Mouse (Mus musculus): Measurements from ENCODE around the gene Lrcol1. TPM values are rescaled to one million over a fixed set of nuclear protein-coding genes. Genes with fewer than 3 reads are reported as not detected.

The Lrcol1 gene
- polyA plus RNA-seq, 1 experiment = not detected

GRCm38 (mm10) chr5:110385263-110385662, 40.7 kb downstream of the Lrcol1 start:
- TF ChIP-seq CTCF (IDR thresholded peaks at IDR 0.05; ENCODE audit: extremely low read depth, insufficient read length, insufficient replicate concordance, low read depth, low read length) (no peak), POLR2A (IDR thresholded peaks at IDR 0.05; ENCODE audit: low read depth, low read length) (no peak)
- Histone ChIP-seq H3K4me3 (ENCODE audit: low read depth, low read length) (no peak overlapping the region), H3K27ac (ENCODE audit: insufficient read depth, low read depth, low read length) (no peak overlapping the region), H3K27me3 (ENCODE audit: control insufficient read depth, insufficient read depth, low read length) (no peaks in the 10 kb centered on the region), H3K4me1 (ENCODE audit: control insufficient read depth, insufficient read depth, insufficient read length, low read length) (peaks cover 6% of the 10 kb centered on the region; the same call in 1 of the 2 replicates), H3K36me3 (ENCODE audit: control insufficient read depth, insufficient read depth, low read length) (no peaks in the 10 kb centered on the region)
- WGBS = 89% methylated on average over 4 of the region's 4 CpGs

- Histone ChIP-seq H3K4me1 (ENCODE audit: control insufficient read depth, insufficient read depth, insufficient read length, low read length) (peaks cover 6% of the 10 kb centered on the region; the same call in 1 of the 2 replicates), H3K4me3 (ENCODE audit: low read depth, low read length) (peak overlapping the region; percentile 86), H3K27me3 (ENCODE audit: control insufficient read depth, insufficient read depth, low read length) (no peaks in the 10 kb centered on the region), H3K27ac (ENCODE audit: insufficient read depth, low read depth, low read length) (no peak overlapping the region), H3K36me3 (ENCODE audit: control insufficient read depth, insufficient read depth, low read length) (no peaks in the 10 kb centered on the region)
- TF ChIP-seq CTCF (IDR thresholded peaks at IDR 0.05; ENCODE audit: extremely low read depth, insufficient read length, insufficient replicate concordance, low read depth, low read length) (no peak), POLR2A (IDR thresholded peaks at IDR 0.05; ENCODE audit: low read depth, low read length) (no peak)
- WGBS = 3% methylated on average over 90 of the region's 90 CpGs
Observed at GRCm38 (mm10) chr5:110386371-110387330, 42.1 kb downstream of the Lrcol1 start.

- Histone ChIP-seq H3K27me3 (ENCODE audit: control insufficient read depth, insufficient read depth, low read length) (no peaks in the 10 kb centered on the region), H3K27ac (ENCODE audit: insufficient read depth, low read depth, low read length) (no peak overlapping the region), H3K36me3 (ENCODE audit: control insufficient read depth, insufficient read depth, low read length) (no peaks in the 10 kb centered on the region), H3K4me3 (ENCODE audit: low read depth, low read length) (peak overlapping the region; percentile 86), H3K4me1 (ENCODE audit: control insufficient read depth, insufficient read depth, insufficient read length, low read length) (peaks cover 6% of the 10 kb centered on the region; the same call in 1 of the 2 replicates)
- TF ChIP-seq POLR2A (IDR thresholded peaks at IDR 0.05; ENCODE audit: low read depth, low read length) (no peak), CTCF (IDR thresholded peaks at IDR 0.05; ENCODE audit: extremely low read depth, insufficient read length, insufficient replicate concordance, low read depth, low read length) (no peak)
- WGBS = 40% methylated on average over 8 of the region's 8 CpGs
Observed at GRCm38 (mm10) chr5:110387332-110387731, 42.8 kb downstream of the Lrcol1 start.

- 62% methylated on average over 4 of the region's 4 CpGs for WGBS
- Histone ChIP-seq H3K4me1 (ENCODE audit: control insufficient read depth, insufficient read depth, insufficient read length, low read length) (peaks cover 6% of the 10 kb centered on the region; the same call in 1 of the 2 replicates), H3K4me3 (ENCODE audit: low read depth, low read length) (no peak overlapping the region), H3K27me3 (ENCODE audit: control insufficient read depth, insufficient read depth, low read length) (no peaks in the 10 kb centered on the region), H3K27ac (ENCODE audit: insufficient read depth, low read depth, low read length) (no peak overlapping the region), H3K36me3 (ENCODE audit: control insufficient read depth, insufficient read depth, low read length) (peaks cover 8% of the 10 kb centered on the region; the same call in 1 of the 2 replicates)
- TF ChIP-seq POLR2A (IDR thresholded peaks at IDR 0.05; ENCODE audit: low read depth, low read length) (no peak), CTCF (IDR thresholded peaks at IDR 0.05; ENCODE audit: extremely low read depth, insufficient read length, insufficient replicate concordance, low read depth, low read length) (no peak)
Observed at GRCm38 (mm10) chr5:110390631-110391030, 46.1 kb downstream of the Lrcol1 start.

GRCm38 (mm10) chr5:110392727-110393126, 48.2 kb downstream of the Lrcol1 start:
- H3K36me3 ChIP-seq (ENCODE audit: control insufficient read depth, insufficient read depth, low read length) = peaks cover 8% of the 10 kb centered on the region; the same call in 1 of the 2 replicates
- WGBS = 89% methylated on average over 5 of the region's 5 CpGs
- H3K4me1 ChIP-seq (ENCODE audit: control insufficient read depth, insufficient read depth, insufficient read length, low read length) = no peaks in the 10 kb centered on the region
- no peaks in the 10 kb centered on the region for H3K27me3 ChIP-seq (ENCODE audit: control insufficient read depth, insufficient read depth, low read length)
- H3K4me3 ChIP-seq (ENCODE audit: low read depth, low read length) = no peak overlapping the region
- TF ChIP-seq CTCF (IDR thresholded peaks at IDR 0.05; ENCODE audit: extremely low read depth, insufficient read length, insufficient replicate concordance, low read depth, low read length) (no peak), POLR2A (IDR thresholded peaks at IDR 0.05; ENCODE audit: low read depth, low read length) (no peak)
- no peak overlapping the region for H3K27ac ChIP-seq (ENCODE audit: insufficient read depth, low read depth, low read length)

- H3K36me3 ChIP-seq (ENCODE audit: control insufficient read depth, insufficient read depth, low read length) = peaks cover 8% of the 10 kb centered on the region
- H3K4me1 ChIP-seq (ENCODE audit: control insufficient read depth, insufficient read depth, insufficient read length, low read length) = no peaks in the 10 kb centered on the region
- H3K4me3 ChIP-seq (ENCODE audit: low read depth, low read length) = no peak overlapping the region
- no peaks in the 10 kb centered on the region for H3K27me3 ChIP-seq (ENCODE audit: control insufficient read depth, insufficient read depth, low read length)
- H3K27ac ChIP-seq (ENCODE audit: insufficient read depth, low read depth, low read length) = no peak overlapping the region
- TF ChIP-seq POLR2A (IDR thresholded peaks at IDR 0.05; ENCODE audit: low read depth, low read length) (no peak), CTCF (IDR thresholded peaks at IDR 0.05; ENCODE audit: extremely low read depth, insufficient read length, insufficient replicate concordance, low read depth, low read length) (no peak)
- 82% methylated on average over 5 of the region's 5 CpGs for WGBS
Observed at GRCm38 (mm10) chr5:110395006-110395661, 50.6 kb downstream of the Lrcol1 start.

- TF ChIP-seq CTCF (IDR thresholded peaks at IDR 0.05; ENCODE audit: extremely low read depth, insufficient read length, insufficient replicate concordance, low read depth, low read length) (no peak), POLR2A (IDR thresholded peaks at IDR 0.05; ENCODE audit: low read depth, low read length) (no peak)
- Histone ChIP-seq H3K27me3 (ENCODE audit: control insufficient read depth, insufficient read depth, low read length) (no peaks in the 10 kb centered on the region), H3K4me3 (ENCODE audit: low read depth, low read length) (no peak overlapping the region), H3K4me1 (ENCODE audit: control insufficient read depth, insufficient read depth, insufficient read length, low read length) (no peaks in the 10 kb centered on the region), H3K36me3 (ENCODE audit: control insufficient read depth, insufficient read depth, low read length) (no peaks in the 10 kb centered on the region; the same call in 1 of the 2 replicates), H3K27ac (ENCODE audit: insufficient read depth, low read depth, low read length) (no peak overlapping the region)
- 93% methylated on average over 8 of the region's 8 CpGs for WGBS
Observed at GRCm38 (mm10) chr5:110401101-110401500, 56.6 kb downstream of the Lrcol1 start.
